Mouse (Mus musculus) heart, adult 2 months (tissue): ENCODE results near the gene Ptger3.

Source experiments
- CTCF ChIP-seq: fragments of 200-600 bp; IDR thresholded peaks from 2 replicates; pipeline ENCODE4 v1.8.1; 2022; ENCODE audit warnings: antibody characterized with exemption, mild to moderate bottlenecking, moderate library complexity
- EP300 ChIP-seq: fragments of 200-500 bp; IDR thresholded peaks from 2 replicates; pipeline ENCODE4 v1.6.1; 2011; ENCODE audit warnings: low read depth, low read length, control low read depth; ENCODE audit not compliant: insufficient read depth
- POLR2A ChIP-seq: fragments of 200-500 bp; IDR thresholded peaks from 2 replicates; pipeline ENCODE4 v1.6.1; 2011; ENCODE audit warnings: mild to moderate bottlenecking, low read depth, low read length, control low read depth; ENCODE audit not compliant: insufficient read depth

DNA sequence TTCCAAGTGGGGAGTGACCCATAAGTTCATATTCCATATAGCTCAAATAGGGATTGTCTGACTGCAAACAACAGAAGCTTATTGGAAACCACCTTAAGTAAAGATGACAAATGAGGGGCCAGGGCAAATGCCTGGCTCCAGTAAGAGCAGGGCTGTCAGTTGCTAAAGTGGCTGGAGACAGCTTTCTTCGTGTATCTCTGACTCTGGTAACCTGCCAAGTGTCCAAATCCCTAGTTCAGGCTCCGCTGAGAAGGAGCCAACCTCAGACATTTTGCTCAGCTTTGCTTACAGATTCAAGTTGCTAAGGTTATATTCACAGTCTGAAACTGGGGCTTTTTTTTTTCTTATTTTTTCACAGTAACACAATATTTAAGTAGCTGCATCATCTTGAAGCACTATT is 12.7 kb downstream of the Ptger3 start:
- TF ChIP-seq CTCF (no peak), POLR2A (no peak), EP300 (no peak)
